Mouse (Mus musculus): ENCODE measurements around the gene Fbxl13.

The Fbxl13 gene

DNA sequence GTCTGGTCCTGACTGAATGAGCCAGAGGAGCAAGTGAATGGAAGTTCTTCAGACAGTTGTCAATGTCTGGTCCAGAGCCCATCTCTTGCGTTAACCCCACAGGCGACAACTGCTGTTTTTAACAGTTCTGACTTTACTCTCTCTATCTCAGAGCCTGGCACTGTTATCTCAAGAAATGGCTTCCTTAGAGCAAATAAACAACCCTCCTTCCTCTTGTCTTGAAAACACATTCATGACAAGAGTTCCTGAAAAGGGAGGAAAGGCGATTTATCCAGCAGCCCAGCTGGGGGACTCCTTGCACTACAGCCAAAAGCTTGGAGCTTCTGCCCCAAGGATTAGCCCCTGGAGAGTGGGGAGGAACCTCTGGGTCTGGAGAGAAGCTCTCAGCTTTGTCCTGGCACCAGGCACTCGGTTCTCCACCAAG is 117.9 kb downstream of the Fbxl13 start:
- DNase-seq (ENCODE audit: extremely low spot score, low read depth, low spot score), result no peak

DNA sequence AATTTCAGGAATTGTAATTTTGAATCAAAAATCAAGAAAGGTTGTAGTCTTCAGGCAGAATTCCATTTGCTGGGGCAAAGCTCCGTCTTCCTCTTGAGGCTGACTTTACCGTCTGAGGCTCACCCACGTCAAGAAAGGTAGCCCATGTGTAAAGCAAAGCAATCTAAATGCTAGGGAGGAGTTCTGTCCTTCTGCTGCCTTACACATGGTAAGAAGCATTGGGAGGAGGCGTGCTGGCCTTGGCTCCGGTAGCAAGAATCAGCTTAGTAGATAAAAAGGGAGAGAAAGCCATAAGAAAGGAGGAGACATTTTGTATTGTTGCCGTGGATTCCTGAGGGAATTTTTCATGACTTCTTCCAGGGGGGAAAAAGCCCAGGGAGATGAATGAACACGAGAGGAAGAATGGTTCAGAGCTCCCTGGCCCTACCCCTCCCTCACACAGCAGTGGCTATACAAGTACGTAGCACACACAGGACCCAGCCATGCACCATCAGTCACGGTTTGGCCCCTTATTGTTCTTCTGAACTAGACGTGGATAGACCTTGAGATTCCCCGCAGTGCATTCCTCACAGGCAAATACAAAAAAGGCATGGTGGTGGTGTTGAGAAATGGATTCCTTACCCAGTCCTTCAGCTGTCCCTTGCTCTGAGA is 118.5 kb downstream of the Fbxl13 start:
- DNase-seq (ENCODE audit: extremely low spot score, low read depth, low spot score), result no peak

GRCm38 (mm10) chr5:21519166-21519565 is 126.3 kb downstream of the Fbxl13 start:
- no peak for DNase-seq (ENCODE audit: extremely low spot score, low read depth, low spot score)

DNA sequence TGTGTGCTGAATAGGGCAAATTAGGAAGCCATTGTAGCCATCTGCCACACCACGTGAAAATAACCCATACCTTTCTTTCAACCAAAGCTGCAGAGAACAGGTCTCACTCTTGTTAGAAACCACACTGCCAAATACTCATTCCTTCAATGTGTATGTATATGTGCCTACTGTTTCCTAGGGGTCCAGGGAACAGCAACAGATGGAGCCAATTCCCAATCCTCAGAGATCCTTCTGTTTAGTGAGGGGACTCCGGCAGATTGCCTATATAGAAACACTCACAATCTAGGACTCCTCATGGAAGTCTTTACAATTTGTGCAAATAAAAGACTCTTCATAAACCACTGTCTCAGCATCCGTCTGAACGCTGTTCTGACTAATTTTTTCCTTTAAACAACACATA is 127.2 kb downstream of the Fbxl13 start:
- no peak for DNase-seq (ENCODE audit: extremely low spot score, low read depth, low spot score)

GRCm38 (mm10) chr5:21517562-21517961 is 127.9 kb downstream of the Fbxl13 start:
- DNase-seq (ENCODE audit: extremely low spot score, low read depth, low spot score), result no peak

- no peak for DNase-seq (ENCODE audit: extremely low spot score, low read depth, low spot score)
These were observed 132.1 kb downstream of the Fbxl13 start for GRCm38 (mm10) chr5:21513363-21513762.

DNA sequence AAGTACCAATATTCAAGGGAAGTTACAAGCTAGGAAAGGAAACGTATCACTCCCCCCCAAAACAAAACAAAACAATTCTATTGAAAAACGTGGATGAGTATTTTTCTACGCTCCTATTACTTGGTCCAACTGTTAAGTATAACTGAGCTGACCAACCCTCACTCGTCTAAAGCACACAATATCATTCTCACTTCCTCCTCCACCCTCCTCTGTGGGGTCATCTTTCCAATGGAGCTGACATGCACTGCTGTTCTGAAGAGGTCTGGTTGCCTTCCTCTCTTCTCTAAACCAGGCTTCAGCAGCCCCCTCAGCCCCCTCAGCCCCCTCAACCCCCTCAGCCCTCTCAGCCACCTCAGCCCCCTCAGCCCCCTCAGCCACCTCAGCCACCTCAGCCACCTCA is 135.6 kb downstream of the Fbxl13 start:
- DNase-seq (ENCODE audit: extremely low spot score, low read depth, low spot score), result no peak

DNA sequence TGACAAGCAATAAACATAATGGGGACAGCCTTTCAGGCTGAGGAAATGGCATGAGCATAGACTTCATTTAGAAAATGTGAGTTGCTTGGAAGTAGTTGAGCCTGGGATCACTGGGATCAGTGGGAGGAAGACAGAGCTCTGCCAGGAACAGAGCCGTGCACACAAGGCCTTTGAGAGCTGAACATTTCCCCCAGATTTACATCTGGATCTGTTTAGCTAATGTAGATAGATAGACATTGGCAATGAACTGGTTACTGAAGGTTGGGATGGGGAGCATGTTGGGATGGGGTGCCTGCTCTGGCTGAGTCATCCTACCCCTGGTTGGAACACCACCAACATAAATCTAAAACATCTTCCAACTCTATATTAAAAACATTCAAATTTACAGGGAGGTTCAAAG is 138.5 kb downstream of the Fbxl13 start:
- DNase-seq (ENCODE audit: extremely low spot score, low read depth, low spot score), result no peak

- no peak for DNase-seq (ENCODE audit: extremely low spot score, low read depth, low spot score)
These were observed 140.3 kb downstream of the Fbxl13 start for GRCm38 (mm10) chr5:21505159-21505558.

DNA sequence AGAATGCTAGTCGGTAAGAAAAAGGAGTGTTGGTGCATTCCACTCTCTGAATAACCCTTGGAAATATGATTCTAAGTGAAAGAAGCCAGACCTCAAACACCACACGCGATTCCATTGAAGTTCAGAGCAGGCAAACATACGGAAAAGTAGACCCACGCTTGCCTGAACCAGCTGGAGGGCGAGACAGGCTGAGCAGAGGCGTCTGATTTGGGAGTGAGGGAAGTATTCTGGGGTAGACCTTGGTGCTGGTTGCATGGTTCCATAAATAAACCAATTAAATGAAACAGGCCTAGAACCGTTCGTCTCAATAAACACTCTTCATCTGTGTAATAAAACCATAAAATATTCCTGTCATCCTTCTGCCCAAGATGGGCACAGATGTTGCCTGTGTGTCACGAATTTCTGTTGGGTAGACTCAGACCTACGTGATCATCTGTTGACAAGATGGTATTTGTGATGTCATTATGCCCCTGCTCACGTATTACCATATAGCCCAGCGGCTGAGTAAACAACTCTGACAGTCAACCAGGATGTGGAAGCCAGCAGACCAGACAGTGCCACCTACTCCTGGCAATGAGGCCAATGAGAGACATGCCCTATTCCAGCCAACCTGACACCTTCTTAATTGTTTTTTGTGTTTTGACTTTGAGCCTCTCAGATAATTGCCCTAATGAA is 142.4 kb downstream of the Fbxl13 start:
- no peak for DNase-seq (ENCODE audit: extremely low spot score, low read depth, low spot score)

DNA sequence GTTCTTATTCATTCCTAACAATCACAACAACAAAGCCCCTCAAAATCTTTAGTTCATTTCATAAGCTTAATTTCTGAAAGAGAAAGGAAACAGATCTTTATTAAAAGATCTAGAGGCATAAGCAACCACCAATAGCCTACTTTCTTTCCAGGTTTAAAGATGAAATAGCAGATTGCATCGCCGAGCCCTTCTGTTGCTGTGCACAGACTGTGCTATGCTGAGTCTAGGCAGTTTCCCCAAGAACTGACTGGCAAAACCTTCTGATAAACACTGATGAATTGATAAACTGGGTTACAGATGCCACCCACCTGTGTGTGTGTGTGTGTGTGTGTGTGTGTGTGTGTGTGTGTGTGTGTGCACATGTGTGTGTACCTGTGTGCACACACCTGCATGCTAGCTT is 144.5 kb downstream of the Fbxl13 start:
- no peak for DNase-seq (ENCODE audit: extremely low spot score, low read depth, low spot score)

DNA sequence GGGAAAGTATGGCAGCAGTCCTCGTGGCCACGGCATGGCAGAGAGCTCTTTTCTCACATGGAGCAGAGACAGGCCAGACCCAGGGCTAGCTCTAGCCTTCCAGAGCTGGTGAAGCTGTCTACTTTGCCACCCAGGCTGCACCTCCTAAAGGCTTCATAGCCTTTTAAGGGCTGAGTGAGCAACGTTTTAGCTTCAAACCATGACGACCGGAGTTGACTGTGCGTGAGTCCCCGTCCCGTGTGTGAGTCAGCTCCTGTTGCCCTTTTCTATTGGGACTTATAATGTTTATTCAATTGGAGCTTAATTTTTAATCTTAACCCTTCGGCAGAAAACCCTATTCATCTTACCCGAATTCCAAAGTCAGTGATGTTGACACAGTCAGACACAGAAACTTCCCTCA is 145.3 kb downstream of the Fbxl13 start:
- DNase-seq (ENCODE audit: extremely low spot score, low read depth, low spot score), result no peak

GRCm38 (mm10) chr5:21498925-21499324 is 146.5 kb downstream of the Fbxl13 start:
- DNase-seq (ENCODE audit: extremely low spot score, low read depth, low spot score), result no peak

DNA sequence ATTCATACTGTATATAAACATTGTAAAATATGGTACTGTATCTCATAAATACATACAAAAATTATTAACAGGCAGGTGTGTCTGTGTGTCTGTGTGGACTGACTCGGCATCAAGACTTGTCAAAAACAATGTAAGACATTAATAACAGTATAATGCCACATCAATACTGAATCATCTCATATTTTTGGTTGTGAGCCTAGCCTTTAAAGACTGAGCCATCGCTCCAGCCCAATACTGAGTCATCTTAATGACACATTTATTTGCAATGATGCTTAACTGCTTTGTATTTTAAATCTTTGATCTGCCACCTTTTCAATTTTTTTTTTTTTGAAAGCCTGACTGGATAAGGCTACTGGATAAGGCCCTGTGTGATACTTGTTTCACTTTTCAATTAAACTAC is 146.9 kb downstream of the Fbxl13 start:
- DNase-seq (ENCODE audit: extremely low spot score, low read depth, low spot score), result no peak

DNA sequence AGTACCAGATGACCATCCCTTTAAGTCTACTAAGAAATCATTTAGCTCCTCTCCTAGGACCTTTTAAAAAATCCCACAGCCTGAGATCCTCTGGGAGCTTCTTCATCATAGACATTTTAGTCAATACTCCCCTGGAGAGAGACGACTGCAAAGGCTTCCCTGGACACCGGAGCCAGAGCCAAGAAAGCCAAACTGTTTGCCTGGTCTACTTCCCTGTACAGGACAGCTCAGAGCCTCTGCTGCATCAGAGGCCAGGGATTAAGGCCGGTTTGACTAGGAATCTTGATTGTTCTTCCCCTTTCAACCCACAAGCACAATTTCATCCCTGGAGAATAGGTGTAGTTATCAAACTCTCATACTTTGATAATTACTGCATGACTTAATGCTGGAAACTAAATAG is 148.6 kb downstream of the Fbxl13 start:
- no peak for DNase-seq (ENCODE audit: extremely low spot score, low read depth, low spot score)

DNA sequence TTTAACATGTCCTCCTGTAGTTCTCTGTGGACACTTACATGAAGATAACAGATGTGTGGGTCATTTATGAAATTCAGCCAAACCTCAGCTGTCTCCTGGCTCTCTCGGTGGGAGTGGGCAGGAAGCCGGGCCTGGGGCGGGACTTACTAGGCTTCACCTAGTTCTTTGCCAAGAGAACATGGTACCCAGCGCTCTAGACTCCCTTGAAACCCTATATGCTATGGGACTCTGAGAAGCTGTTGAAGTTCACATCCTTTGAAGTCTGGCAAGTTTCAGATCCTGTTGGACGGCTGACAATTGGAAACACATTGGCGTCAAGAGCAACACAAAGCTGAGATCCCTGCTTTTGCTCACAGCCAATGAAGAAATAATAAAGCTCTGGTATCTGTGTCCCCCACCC is 149.1 kb downstream of the Fbxl13 start:
- peak; percentile 49 for DNase-seq (ENCODE audit: extremely low spot score, low read depth, low spot score)

- no peak for DNase-seq (ENCODE audit: extremely low spot score, low read depth, low spot score)
These were observed 150.7 kb downstream of the Fbxl13 start for GRCm38 (mm10) chr5:21494781-21495180.

GRCm38 (mm10) chr5:21493294-21493999 is 152.0 kb downstream of the Fbxl13 start:
- no peak for DNase-seq (ENCODE audit: extremely low spot score, low read depth, low spot score)

DNA sequence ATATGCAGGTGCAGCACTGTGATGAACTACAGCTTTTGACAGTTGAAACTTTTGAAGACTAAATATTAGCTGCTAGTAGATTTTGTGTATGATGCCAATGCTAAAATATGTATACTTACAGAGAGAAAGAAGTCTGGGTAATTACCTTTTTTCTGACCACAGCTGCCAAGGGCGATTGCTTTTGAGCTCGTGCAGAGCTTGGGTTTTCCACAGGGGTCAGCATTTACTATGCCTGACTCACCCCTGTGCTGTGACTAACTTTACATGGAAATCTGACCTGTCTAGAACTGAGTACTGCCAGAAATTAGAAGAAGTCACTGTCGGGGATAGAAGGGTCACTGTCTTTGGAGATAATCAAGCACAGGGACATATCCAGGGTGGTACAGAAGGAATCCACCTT is 153.2 kb downstream of the Fbxl13 start:
- DNase-seq (ENCODE audit: extremely low spot score, low read depth, low spot score), result no peak

DNA sequence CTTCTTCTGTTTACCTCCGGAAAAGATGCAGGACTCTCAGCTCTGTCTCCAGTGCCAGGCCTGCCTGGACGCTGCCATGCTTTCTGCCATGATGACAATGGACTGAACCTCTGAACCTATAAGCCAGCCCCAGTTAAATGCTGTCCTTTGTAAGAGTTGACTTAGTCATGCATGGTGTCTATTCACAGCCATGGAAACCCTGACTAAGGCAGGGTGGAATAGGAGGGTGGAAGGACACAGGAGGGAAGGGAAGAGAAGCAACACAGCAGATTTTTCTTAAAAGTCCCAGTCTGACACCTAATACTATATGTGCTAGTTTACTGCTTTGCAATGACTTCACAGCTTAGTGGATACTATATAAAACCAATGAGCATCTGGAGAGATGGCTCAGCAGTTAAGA is 154.0 kb downstream of the Fbxl13 start:
- DNase-seq (ENCODE audit: extremely low spot score, low read depth, low spot score), result no peak

GRCm38 (mm10) chr5:21489135-21489534 is 156.3 kb downstream of the Fbxl13 start:
- no peak for DNase-seq (ENCODE audit: extremely low spot score, low read depth, low spot score)

- DNase-seq (ENCODE audit: extremely low spot score, low read depth, low spot score), result no peak
These were observed 156.9 kb downstream of the Fbxl13 start for GRCm38 (mm10) chr5:21488506-21488905.

Measured in hindlimb bud, embryonic 11.5 days (tissue).